Mouse (Mus musculus) spleen, postnatal 4 days (tissue): ENCODE measurements around the gene Pofut2.

Experiments
- DNase-seq, 2 experiments: peaks; one replicate each; pipeline ENCODE4 v3.0.0; 2022; ENCODE audit warnings: low spot score in 2 of 2

The Pofut2 gene

DNA sequence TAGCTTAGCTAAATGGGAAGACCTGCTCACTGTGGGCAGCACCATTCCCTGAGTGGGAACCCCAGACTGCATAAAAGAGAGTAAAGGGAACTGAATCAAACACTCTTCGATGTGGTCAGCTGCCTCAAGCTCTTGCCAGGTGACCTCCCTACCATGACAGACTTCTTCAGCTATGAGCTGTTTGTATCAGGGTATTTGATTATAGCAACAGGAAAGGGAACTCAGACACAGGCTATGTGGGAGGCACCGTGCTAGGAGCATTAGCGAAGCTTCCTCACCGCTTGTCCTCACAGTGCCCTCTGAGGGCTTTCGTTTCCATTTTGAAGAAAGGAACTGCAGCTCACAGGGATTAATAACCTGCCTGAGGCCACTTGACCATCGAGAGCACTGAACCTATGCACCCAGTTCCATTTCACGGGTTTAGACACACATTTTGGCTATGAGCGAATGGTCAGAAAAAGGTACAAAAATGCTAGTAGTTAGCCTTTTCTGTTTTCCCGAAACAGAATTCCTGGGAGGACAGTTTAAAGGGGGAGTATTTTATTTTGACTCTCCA lies 55.8 kb downstream of the Pofut2 start:
- DNase-seq = no peak

DNA sequence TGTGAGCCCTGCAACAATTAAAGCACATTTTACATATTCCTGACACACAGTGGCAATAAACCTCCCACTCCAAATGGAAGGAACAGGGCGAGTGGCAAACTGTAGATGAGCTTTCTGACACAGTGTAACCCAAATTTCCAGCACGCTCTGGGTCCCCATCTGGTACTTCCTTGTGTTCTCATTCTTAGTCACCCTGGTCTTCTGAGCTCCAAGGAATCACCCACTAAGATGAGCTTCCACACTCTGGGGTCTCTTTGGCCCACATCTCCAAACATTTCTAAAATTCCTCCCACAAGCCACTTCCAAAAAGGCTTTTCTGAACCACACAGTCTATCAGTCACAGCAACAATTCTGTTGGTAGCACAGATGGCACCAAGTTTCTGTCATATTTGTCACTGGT lies 56.7 kb downstream of the Pofut2 start:
- no peak for DNase-seq
